Mouse (Mus musculus) left cerebral cortex, postnatal 10 days (tissue): ENCODE measurements around the gene Cenpm. TPM values are rescaled to one million over a fixed set of nuclear protein-coding genes. Genes with fewer than 3 reads are reported as not detected.

ENCODE experiments used
- DNase-seq, 2 experiments: peaks; one replicate each; pipeline ENCODE4 v3.0.0; 2021 to 2022; ENCODE audit warnings: low spot score in 2 of 2, mixed read lengths in 1 of 2; ENCODE audit errors: extremely low spot score in 1 of 2
- intact Hi-C: fragments of 180-260 bp; cut with DNase I; formaldehyde crosslinking; loops from one replicate; pipeline ENCODE4 v1.15.1; 2025
- total RNA-seq, 2 experiments: library from RNA; stranded (reverse); gene quantifications; 2 replicates each; pipeline ENCODE4 v1.2.3; 2021

Gene Cenpm
- total RNA-seq, 2 experiments from 2014 or later = 4.5 to 4.8 TPM

DNA sequence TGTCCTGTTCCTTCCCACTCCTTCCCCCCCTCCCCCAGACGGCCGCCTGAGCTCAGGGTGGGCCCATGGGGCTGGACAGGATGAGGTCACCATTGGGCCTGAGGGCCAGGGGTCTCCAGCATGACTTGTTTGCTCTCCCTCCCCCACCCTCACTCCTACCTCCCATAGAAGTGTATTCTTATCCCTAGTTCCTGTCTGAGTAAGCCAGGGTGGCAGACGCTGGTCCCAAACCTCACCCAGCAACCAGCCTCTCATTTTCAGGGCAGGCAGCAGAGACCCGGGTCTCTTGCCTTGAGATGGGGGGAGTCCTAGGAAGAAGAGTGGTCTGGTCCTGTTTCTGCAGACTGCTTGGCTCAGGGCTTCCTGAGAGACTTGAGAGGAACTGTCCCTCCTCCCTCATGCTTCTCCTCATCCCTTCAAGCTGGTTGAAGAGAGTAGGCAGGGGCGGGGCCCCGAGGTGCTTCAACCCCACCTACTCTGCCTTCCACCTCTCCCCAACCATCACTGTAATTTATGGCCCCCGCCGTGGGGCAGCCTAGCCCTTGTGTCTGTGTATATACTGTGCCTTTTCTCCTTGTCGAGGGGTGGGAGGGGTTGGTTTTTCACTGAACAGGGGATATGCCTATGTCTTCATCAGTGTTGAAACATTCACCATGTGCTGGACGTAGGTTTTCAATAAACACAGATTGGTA lies 39.7 kb downstream of the Cenpm start:
- DNase-seq = no peak
- intact Hi-C loops = loop anchor here (5.0 kb wide), 1 partner anchor 38 kb away; no protein-coding TSS in a partner anchor

DNA sequence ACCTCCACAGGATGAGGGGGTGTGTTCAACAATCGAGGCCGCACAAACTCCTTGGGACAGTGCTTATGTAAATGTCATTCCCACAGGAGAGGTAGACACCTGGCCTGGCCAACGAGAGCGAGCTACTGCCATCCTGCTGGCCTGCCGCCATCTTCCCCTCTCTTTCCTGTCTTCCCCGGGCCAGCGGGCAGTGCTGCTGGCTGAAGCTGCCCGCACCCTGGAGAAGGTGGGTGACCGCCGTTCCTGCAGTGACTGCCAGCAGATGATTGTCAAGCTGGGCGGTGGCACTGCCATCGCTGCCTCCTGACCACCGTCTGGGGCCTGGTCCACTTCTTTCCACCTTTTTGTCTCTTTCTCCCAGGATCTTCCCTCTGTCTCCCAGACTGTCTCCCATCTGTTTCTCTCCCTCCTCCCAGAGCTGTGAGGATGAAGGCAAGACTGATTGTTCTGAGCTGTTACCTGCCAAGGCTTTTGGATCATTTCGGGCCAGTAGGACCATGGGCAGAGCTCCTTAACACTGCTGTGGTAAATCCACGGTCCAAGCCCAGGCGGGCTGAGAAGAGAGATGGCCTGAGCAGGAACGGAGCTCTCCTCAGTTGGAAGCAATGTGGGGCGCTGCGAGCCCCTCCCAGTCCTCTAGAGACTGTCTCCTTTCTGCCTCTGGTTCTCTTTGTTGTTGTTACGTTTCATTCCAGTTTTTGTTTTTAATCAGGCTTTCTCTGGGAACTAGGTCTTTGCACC lies 40.8 kb downstream of the Cenpm start:
- DNase-seq = no peak
- intact Hi-C loops = loop anchor here (5.0 kb wide), 1 partner anchor 36 kb away; no protein-coding TSS in a partner anchor

DNA sequence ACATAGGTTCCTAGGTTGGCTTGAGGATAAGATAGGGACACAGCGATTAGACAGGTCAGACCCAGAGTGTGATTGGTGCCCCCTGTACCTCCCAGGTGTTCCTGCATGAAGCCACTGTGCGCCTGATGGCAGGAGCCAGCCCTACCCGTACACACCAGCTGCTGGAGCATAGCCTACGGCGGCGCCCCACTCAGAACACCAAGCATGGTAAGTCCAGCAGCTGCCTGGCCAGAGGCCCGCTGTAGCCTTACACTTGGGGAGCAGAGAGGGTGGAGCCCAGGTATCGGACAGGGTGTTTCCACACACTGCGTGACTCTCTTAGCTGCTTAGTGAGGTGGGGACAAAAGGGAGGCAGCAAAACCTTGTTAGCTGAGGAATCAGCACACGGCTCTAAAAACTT lies 41.5 kb downstream of the Cenpm start:
- intact Hi-C loops = loop anchor here (5.0 kb wide), 1 partner anchor 36 kb away; no protein-coding TSS in a partner anchor
- DNase-seq = no peak

DNA sequence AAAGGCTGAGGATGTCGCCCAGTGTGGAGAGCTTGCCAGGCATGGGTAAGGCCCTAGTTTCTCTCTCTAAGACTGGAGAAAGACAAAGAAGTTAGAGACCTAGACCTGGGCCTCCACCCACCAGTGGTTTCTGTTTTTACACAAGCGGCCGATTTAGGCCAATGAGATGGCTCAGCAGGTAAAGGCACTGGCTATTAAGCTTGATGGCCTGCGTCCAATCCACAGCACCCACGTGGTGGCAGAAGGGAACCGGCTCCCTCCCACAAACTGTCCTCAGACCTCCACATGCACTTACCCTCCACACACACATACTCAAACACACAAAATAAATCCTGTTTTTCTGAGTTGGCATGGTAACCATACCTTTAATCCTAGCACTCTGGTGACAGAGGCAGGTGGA lies 42.5 kb downstream of the Cenpm start:
- DNase-seq = no peak
- intact Hi-C loops = loop anchor here (5.0 kb wide), 1 partner anchor 35 kb away; no protein-coding TSS in a partner anchor

DNA sequence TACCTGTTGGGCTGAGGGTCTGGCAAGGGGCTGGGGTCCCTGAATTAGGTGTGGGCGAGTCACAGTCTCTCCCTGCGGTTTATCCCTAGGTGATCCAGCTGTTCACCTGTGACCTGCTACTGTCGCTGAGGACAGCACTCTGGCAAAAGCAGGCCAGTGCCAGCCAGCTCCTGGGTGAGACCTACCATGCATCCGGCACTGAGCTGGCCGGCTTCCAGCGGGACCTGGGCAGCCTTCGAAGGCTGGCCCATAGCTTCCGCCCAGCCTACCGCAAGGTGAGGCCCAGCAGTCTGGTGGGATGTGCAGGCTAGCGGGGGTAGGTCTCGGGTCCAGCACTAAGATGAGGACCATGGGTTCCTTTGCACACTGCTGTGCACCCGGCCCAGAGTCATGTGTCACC lies 45.0 kb downstream of the Cenpm start:
- intact Hi-C loops = no loop called here
- no peak for DNase-seq

DNA sequence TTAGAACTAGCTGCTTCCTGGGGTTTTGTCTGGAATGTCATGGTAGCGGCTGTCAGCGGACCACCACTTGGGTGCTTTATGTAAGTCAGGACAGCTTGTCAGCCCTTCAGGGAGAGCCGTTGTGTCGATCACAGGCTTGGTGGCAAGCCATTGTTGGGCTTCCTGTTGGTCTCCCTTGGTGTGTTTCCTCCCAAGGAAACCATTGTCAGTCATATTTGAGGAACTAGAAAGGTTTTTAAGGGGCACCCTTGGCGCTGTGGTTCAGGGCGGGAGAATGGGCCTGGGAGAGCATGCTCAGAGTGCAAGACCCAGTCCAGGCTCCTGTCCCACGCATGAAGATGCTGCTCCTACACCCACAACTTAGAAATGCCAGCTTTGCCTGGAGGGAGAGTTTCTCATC lies 46.2 kb downstream of the Cenpm start:
- intact Hi-C loops = no loop called here
- DNase-seq = no peak

DNA sequence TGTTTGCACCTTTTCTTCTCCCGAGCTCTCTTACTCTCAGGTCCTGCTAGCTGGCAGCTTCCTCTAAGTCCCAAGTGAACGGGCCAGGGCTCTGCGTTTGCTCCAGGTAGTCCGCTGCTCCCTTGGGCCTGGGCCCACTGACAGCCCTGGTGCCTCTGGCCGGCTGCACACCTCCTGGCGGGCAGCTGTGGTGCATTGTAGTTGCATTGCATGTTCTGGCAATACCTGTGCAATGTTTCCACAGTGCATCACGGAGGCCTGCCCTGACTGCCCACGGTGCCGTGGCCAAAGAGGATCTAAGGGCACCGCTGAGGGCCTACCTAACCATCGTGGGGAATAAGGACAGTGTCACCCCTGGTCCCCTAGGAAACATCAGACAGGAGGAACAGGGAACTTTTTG lies 46.6 kb downstream of the Cenpm start:
- intact Hi-C loops = no loop called here
- DNase-seq = no peak

DNA sequence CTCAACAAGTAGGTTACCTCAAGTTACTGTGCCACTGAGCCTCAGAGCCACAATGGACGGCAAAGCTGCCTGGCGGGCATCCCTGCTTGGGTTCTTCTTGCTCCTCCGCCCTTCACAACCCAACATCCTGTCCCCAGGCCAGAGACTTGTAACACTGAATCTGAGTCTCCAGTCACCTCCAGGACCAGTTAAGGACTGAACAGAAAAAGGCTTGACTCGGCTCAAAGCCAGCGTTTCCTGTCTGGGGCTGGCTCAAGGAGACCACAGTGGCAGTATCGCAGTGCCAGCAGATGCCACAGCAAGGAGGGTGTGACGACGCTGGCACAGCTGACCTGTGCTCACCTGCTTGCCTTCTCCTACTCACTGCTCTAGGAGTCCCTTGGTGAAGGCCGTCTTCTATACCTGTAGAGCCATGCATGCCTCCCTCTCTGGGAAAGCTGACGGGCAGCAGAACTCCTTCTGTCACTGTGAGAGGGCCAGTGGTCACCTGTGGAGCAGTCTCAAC lies 47.2 kb downstream of the Cenpm start:
- intact Hi-C loops = no loop called here

DNA sequence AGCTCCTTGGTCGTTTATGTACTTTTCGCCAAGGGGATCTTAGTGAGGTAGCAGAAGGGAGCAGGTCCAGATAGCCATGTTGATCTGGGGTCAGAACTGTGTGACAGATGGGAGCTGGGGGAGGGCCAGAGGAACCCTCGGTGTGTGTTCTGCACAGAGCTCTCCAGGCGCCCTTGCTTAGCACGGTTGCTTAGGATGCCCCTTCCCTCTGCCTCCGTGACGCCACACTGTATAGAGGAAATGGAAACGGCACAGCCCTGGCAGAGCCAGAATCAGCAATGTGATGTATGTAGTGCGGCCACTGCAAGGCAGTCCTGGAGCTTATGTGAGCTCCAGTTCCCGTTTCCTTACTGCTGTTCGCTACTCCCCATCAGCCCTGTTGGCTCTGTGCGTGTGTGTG lies 48.2 kb downstream of the Cenpm start:
- DNase-seq = no peak
- intact Hi-C loops = no loop called here

More for the DNA sequence above, 47.2 kb downstream of the Cenpm start:
- no peak for DNase-seq

DNA sequence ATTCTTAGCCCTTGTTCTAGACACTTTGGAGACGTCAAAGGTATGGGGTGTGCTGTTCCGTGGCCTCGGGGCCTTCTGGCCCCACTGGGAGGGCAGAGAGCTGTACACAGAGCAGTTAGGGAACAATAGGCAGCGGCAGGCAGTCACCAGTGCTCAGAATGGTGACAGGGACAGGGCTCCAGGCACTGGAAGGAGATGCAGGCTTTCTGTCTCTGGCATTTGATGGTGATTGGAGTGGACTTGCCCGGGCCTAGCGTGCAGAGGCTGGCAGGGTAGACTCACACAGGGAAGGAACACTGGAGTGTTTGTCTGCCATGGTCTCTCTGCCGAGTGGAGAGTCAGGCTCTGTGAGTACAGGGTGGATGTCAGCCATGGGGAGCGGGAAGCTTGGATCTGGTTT lies 51.9 kb downstream of the Cenpm start:
- no peak for DNase-seq
- intact Hi-C loops = no loop called here

DNA sequence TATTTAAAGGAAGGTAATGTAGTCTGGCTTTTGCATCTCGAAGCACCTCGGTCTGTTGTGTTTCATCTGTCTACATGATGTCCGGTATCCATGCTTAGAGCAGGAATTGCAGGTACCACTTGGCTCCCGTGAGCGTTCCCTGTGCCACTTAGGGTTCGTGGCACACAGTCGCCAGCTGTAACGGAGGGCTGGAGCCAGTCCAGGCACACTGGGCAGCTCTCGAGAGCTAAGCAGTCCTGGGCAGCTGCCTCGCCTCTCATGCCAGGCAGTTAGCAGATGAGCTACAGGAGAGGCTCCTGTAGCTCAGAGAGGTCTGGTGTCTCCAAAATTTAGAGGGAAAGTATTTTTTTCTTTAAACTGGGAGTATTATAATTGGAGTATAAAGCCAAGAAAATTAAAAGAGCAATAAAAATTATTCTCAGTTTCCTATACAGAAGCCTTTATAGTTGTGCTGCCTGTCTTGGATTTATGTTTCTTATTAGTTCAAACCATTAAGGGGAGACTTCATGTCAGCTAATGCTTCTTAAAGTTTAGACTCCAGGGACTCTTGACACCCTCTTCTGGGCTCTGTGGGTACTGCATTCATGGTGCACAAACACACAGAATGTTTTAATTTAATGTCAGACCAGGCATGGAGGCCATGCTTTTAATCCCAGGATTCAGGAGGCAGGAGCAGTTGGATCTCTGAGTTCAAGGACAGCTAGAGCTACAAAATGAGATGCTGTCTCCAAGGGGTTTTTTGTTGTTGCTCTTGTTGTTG lies 55.9 kb downstream of the Cenpm start:
- intact Hi-C loops = no loop called here
- no peak for DNase-seq

DNA sequence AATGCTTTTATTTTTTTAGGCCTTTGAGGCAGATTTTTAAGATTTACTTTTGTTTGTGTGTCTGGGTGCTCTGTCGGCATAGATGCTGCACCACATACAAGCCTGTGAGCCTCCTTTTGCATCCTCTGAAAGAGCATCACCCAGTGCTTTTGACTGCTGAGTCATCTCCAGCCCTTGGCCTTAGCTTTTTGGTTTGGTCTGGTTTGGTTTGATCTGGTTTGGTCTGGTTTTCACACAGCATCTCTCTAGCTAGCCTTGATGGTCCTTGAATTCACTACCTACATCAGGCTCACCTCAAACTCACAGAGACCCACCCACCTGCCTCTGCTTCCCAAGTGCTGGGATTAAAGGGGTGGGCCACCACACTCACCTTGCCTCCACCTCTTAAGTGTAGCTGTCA lies 56.6 kb downstream of the Cenpm start:
- intact Hi-C loops = no loop called here

DNA sequence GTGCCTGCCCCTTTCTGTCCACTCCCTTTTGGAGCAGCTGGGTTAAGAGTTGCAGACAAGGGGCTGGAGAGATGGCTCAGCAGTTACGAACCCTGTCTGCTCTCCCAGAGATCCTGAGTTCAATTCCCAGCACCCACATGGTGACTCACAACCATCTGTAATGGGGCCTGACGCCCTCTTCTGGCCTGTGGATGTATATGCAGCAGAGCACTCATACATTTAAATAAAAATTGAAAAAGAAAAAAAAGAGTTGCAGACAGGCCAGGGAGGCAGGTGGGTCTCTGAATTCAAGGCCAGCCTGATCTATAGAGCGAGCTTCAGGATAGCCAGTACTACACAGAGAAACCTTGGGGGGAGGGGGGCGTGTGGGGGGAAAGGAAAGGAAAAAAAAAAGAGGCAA lies 57.1 kb downstream of the Cenpm start:
- DNase-seq = no peak
- intact Hi-C loops = no loop called here

More for the DNA sequence above, 56.6 kb downstream of the Cenpm start:
- no peak for DNase-seq

DNA sequence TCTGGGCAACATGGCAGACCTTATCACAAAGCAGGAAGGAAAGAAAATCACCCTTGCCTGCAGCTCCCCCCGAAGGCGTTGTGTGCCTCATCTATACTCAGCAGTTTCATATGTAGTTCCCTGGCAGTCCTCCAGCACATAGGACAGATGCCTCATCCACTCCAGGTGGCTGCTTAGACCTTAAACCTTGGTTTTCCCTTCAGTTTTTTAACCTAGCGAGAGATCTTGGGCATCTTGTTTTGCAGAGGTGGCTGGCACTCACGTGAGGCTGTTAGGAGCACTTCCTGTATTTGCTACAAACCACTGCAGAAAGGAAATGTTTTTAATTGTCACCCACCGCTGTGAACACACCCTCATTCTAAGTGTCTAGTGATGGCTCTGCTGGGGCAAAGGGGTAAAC lies 57.6 kb downstream of the Cenpm start:
- no peak for DNase-seq
- intact Hi-C loops = no loop called here

DNA sequence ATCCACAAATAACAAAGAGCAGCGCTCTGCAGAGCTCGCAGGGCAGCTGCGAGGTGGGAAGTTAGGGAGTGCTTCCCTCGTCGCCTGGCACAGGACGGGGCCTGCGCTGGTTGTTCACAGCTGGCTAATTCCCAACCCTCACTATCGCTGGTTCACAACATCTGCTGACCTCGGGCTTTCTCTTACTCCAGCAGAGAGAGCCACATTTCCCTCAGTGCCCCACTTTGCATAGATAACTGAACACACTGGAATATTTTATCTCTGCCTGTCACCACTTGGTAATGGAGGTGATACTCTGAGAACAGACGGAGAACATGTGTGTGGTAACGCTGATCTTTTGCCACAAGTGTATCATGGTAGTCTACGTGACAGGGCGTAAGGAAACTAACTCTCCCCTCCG lies 58.4 kb downstream of the Cenpm start:
- no peak for DNase-seq
- intact Hi-C loops = no loop called here

DNA sequence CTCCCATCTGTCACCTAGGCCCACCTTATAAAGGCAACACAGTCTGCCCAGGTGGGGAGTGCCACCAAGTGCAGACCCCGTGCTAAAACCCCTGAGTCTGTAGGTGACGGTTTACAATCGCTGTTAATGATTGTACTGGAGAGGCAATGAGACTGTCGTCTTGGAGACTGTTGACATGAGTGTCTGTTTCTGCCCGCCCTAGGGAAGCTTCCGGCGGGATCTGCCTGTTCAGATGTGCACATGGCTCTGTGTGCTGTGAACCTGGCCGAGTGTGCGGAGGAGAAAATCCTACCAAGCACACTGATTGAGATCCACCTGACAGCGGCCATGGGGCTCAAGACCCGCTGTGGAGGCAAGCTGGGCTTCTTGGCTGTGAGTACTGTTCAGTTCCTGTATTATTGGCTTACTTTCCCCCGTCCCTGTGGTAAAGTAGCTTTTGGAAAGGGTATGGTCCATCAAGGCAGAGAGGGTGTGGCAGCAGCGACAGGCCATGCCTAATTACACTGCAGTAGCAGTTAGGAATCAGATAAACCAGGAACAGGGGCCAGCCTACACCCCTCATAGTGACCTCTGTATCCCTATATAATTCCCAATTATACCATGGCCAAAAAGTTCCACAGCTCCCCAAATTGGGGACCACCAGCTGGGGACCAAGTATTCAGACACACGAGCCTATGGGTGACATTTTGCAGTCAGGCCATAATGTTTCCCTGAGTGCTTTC lies 59.3 kb downstream of the Cenpm start:
- intact Hi-C loops = no loop called here
- no peak for DNase-seq

DNA sequence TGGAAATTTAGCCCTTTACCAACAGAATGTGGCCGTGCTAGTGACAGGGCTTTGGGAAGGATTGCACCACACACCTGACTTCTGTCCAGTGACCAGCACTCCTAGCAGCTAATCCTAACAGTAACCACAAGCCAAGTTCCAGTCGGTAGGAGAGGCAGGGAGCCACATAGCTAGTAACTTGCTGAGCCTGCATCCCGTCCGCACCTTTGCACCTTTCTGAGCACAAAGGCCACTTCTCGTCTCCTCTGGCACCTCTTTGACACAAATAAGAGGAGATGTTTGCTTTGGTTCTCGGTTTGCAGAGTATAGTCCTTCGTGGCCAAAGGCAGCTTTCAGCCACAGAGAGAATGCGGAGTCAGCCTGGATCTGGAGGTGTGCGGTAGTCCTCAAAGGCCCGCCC lies 59.9 kb downstream of the Cenpm start:
- intact Hi-C loops = no loop called here
- DNase-seq = no peak

DNA sequence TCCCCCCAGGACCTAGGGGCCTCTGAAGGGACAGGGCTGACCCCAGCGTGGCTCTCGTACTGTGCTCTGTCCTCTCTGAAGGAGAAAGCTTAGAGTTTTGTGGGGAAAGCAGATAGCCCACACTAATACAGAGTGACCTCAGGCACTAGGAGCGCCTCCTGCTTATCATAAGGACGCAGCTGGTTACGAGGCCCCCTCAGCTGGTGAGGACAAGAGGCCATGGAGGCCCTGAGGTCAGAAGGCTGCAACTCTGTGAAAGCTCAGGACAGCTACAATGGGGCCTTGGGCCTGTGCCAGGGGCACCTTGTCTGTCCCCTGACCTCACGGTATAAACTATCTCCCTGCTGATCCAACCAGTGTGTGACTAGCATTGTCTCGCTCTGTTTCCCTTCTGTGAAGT lies 60.4 kb downstream of the Cenpm start:
- intact Hi-C loops = no loop called here
- DNase-seq = no peak
